Mouse (Mus musculus) bone marrow macrophage, adult 2 months (primary cell): Measurements from ENCODE around the gene M6pr.

Source experiments
- CTCF ChIP-seq: IDR thresholded peaks from 2 replicates; pipeline ENCODE4 v1.5.1; 2012; ENCODE audit warnings: low read depth, mild to moderate bottlenecking, low read length, moderate library complexity
- POLR2A ChIP-seq: IDR thresholded peaks from 2 replicates; pipeline ENCODE4 v1.6.1; 2012; ENCODE audit warnings: mild to moderate bottlenecking, low read depth, low read length, borderline replicate concordance

GRCm38 (mm10) chr6:122290253-122290652 lies 18.3 kb upstream of the M6pr start:
- TF ChIP-seq CTCF (no peak), POLR2A (no peak)
